Mouse (Mus musculus) left cerebral cortex, postnatal 10 days (tissue): ENCODE measurements around the gene Irf2. TPM values are rescaled to one million over a fixed set of nuclear protein-coding genes. Genes with fewer than 3 reads are reported as not detected.

Source experiments
- DNase-seq, 2 experiments: peaks; one replicate each; pipeline ENCODE4 v3.0.0; 2021 to 2022; ENCODE audit warnings: low spot score in 2 of 2, mixed read lengths in 1 of 2; ENCODE audit errors: extremely low spot score in 1 of 2
- intact Hi-C: fragments of 180-260 bp; cut with DNase I; formaldehyde crosslinking; loops from one replicate; pipeline ENCODE4 v1.15.1; 2025
- total RNA-seq, 2 experiments: library from RNA; stranded (reverse); gene quantifications; 2 replicates each; pipeline ENCODE4 v1.2.3; 2021

Gene Irf2
- total RNA-seq, 2 experiments from 2014 or later, result 30.3 to 36.5 TPM

DNA sequence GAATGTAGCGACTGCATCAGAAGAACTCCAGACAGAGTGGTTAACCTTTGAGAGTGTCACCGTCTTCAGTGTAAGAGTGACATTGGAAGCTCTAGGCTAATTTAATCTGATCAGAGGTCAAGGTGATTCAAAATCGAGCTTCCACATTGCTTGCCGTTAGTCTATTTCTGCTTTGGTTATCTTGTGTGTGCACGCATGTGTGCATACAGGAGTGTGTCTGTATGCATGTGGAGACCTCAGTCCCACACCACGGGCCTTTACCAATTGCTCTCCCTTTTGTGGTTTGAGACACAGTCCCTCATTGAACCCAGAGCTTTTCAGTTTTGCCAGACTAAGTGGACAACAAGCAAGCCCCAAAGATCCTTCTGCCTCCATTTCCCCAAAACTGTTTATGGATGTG, 46.4 kb downstream of the Irf2 start:
- intact Hi-C loops, result no loop called here

DNA sequence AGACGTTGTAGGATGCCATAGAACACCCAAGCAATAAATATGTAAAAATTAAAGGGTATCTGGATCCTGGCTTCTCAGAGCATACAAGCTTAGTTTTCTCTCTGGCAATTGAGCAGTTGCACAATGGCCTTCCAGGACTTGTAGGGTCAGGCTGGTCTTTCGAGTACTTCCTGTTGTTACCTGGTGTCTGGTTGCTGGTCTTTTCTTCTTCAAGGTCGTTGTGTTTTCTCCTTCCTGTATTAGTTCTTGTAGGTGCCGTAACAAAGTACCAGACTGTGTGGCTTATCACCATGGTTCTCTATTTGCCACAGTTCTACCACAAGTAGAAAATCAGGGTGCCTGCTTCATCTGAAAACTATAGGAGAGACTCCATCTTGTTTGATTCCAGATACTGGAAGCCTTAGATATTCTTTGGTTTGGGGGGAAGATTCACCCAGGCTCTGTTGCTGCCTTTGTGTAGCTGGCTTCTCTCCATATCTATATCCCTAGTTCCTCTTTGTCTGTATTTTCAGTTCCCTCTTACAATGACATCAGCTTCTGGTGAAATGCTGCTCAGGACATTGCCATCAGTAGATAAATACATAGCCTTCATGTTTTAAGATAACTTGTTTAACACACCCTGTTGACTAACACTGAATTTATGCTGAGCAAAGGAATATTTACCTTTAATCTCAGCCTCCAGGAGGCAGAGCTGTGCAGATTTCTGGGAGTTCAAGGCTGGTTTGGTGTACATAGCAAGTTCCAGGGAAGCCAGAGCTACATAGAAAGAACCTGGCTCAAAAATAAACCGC, 49.8 kb downstream of the Irf2 start:
- no peak for DNase-seq
- intact Hi-C loops, result no loop called here

More for the DNA sequence above, 46.4 kb downstream of the Irf2 start:
- DNase-seq, result no peak

DNA sequence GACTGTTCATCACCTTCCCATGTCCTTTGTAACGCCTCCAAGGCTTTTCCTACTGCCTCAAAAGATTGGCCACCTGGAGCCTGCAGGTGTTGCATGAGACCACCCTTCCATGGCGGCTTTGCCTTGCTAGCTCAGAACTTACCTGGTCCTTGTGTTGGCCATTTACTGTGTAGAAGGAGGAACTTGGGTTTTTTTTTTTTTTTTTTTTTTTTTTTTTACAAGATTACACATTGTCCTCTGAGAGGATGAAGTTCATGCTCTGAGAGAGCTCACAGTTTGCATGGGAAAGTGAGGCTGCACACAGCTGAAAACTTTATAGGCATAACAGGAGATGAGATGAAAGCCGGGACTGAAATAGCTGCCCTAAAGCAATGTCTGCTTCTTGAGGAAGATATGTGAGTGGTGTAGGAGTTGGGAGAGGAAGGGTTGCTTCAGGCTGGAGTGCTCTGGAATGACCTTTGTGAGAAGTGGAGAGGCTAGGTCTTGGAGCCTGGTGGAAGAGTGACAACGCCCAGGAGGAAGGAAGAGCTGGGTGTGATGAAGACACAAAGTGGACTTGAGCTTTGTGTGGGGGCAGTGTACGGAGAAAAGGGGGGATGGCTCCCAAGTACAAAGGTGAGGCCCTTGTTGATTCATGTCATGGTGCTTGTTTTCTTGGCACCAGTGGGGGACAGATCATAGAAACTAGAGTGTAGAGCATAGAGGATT, 52.3 kb downstream of the Irf2 start:
- intact Hi-C loops, result no loop called here
- DNase-seq, result no peak

DNA sequence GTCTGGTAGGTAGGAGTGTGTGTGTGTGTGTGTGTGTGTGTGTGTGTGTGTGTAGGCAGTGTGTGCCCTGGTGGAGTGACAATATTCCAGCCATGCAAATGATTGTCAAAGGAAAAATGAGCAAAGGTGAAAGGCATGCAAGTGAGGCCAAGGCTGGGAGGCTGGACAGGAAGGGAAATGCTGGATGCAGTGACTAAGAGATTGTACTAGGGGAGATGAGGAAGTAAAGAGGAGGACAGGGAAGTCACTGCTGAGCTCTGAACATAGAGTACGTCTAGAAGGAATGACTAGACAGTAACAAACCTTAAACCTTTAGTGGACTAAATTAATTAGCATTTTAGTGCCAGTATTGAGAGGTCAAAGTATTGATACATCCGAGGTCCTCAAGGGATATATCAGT, 53.1 kb downstream of the Irf2 start:
- intact Hi-C loops, result no loop called here
- DNase-seq, result no peak

DNA sequence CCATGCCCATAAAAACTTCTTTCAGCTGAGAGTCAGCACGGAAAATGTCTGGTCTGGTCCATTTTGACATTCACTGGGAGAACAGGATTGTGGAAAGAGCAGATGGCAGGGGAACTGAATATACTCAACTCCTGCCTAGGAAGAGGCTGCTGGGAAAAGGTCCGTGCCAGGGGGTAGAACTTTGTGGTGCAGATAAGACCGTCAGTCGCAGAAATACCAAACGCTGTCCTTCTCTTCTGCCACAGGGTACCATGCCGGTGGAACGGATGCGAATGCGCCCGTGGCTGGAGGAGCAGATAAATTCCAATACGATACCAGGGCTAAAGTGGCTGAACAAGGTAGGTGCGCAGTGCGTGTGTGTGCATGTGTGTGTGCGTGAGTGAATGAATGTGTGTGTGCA, 53.7 kb downstream of the Irf2 start:
- intact Hi-C loops, result no loop called here
- no peak for DNase-seq

DNA sequence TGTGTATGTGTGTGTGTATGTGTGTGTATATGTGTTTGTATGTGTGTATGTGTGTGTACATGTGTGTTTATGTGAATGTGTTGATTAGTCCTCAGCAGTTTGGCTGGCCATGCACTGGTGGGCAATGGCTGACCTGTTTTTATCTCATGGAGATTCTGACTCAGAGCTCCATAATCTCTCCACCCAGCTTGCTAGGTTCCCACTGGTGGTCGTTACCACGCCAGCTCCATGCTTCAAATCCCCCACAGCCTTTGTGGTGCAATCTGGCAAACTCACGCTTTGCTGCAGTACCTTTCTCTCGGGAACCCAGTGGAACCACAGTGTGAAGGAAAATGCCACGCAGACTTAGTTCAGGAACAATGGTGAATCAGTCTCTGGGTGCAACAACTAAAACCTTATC, 54.8 kb downstream of the Irf2 start:
- no peak for DNase-seq
- intact Hi-C loops, result no loop called here

DNA sequence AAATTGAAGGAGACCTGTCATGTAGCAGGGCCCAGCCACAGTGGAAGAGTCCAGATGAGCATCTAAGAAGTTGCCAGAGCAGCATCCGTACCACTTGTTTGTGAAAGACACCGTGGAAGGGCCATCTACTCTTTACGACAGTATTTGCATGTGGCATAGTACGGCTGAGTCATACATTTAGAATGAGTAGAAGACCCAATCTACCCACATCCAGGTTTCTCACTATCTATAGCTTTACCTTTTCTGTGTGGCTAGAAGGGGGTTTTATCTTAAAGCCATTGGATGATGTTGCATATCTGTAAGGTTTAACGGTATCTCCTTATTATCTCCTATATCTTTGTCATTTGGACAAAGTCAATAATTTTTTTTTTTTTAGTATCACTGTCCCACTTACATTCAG, 59.7 kb downstream of the Irf2 start:
- no peak for DNase-seq
- intact Hi-C loops, result no loop called here

DNA sequence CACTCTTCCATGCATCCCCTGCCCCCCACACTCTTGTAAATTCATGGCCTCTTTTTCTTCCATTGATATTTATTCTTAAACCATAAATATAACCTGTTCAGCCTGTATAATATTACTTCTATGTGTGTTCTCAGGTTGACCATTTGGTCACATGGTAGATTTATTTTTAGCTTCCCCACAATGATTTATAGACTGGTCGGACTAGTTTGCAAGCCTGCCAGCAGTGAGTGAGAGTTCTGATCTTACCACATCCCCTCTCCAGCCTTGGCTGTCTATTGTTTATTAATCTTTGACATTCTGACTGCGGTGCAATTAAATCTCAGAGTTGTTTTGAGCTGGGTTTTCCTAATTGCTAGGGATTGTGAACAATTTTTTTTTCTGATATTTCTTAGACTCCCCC, 60.2 kb downstream of the Irf2 start:
- intact Hi-C loops, result loop anchor here (5.0 kb wide), 1 partner anchor 57 kb away; no protein-coding TSS in a partner anchor

DNA sequence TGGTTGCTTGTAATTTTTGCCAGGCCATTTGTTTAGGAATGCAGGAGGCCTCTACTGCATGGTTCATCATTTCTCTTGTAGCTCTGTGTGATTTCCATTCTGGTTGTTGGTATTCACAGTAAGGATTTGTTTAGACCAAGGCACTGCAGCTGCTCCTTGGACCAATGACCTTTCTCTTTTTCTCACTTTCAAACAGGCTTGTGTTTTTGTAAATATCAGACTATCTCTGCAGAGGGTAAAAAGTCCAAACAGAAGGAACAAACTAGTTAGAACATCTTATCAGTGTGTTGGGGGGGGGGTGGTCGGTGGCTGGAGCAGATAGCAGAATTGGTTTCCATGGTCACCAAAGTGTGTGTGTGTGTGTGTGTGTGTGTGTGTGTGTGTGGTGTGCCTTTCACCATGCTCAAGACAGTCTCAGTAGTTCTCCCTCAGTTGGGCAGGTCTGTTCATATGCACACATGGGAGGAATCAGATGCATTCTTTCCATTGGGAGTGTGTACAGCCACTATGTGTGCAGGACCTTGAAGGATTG, 61.7 kb downstream of the Irf2 start:
- no peak for DNase-seq
- intact Hi-C loops, result loop anchor here (5.0 kb wide), 1 partner anchor 59 kb away; no protein-coding TSS in a partner anchor

More for the DNA sequence above, 60.2 kb downstream of the Irf2 start:
- DNase-seq, result no peak

DNA sequence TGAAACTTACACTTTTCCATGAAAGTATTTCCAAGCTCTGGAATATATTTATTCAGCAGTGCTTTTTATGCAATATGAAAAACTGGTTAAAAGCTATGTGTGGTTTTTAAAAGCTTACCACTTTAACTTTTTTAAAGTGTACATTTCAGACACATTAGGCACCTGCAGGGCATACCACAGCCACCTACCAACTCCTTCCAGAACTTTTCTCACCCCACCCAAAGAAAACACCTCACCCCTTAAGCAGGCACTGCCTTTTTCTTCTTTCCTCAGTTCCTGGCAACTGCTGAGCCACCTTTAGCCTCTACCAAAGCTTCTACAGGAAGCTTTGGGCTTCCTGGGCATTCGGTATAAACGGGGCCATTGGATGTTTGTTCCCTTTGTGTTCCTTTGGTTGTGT, 62.5 kb downstream of the Irf2 start:
- no peak for DNase-seq
- intact Hi-C loops, result loop anchor here (5.0 kb wide), 1 partner anchor 60 kb away; no protein-coding TSS in a partner anchor

DNA sequence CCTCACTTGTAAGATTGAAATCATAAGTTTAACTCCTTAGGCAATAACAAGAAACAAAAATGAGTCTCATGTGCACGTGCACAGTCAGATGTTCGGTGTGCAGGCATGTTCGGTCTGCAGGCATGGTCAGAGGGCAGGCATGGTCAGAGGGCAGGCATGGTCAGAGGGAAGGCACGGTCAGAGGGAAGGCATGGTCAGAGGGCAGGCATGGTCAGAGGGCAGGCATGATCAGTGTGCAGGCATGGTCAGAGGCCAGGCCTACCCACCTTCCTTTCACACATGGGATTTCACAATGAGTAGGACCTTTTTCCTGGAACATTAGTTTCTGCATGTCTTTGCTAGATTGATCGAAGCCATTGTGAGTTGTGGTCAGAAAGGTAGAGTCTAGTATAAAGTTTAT, 65.2 kb downstream of the Irf2 start:
- no peak for DNase-seq
- intact Hi-C loops, result loop anchor here (5.0 kb wide), 1 partner anchor 62 kb away; no protein-coding TSS in a partner anchor

DNA sequence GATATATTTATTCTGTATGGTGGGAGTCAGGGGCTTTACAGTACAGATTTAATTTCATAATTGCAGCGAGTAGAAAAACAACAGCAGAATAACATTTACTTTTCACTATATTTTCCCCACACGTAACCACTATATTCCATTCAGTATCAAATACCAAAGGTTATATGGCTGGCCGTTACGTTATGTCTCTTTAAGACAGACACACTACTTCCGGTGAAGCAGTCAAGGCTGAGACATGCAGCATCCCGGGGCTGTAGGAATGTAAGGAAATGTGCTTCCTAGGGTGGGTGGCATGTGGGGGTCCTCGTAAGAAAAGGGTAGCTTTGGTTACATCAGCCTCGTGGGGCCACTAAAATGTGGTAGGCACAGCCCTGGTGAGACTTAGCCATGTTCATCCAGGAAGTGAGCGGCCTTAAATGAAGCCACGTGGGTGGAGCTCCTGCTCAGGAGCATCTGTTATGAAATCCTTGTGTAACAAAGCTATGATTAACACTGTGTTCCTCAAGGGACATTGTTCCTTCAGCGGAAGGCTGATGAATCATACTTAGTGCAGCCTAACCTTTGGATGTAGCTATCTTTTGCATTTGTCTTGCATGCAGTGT, 71.6 kb downstream of the Irf2 start:
- intact Hi-C loops, result no loop called here

DNA sequence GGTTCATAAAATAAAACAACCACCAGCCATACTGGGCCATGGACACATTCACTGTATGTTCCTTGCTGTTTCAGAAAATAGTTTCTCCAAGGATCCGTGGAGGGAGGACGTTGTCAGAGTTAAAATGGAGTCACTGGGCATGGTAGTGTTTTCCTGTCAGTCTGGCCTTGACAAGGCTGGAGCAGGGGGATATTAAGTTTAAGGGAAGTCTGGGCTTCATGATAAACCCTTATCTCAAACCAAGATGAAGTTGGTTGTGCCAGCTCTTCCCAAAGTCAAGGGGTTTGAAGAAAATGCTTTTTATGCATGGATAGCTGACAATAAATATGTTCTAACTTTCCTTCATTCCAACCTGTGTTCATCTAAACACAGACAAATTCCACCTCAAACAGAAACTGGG, 72.4 kb downstream of the Irf2 start:
- no peak for DNase-seq
- intact Hi-C loops, result no loop called here

More for the DNA sequence above, 71.6 kb downstream of the Irf2 start:
- no peak for DNase-seq

DNA sequence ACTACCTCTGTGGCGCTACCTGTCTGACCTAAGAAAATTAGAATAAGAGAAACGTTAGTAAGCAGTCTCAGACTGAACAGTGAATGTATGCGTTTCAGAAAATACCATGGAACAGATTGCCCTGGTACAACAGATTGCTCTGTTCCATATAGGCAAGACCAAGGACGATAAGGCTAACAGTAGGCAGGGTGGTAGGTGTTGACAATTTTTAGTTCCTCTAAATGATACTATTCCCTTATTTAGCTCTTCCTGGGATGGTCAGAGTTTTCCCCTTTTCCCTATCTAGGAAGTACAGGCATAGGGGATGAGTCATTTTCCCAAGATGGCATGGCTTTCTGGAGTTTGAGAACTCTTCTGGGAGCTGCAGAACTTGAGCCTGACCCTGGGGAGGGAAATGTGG, 73.4 kb downstream of the Irf2 start:
- no peak for DNase-seq
- intact Hi-C loops, result no loop called here

DNA sequence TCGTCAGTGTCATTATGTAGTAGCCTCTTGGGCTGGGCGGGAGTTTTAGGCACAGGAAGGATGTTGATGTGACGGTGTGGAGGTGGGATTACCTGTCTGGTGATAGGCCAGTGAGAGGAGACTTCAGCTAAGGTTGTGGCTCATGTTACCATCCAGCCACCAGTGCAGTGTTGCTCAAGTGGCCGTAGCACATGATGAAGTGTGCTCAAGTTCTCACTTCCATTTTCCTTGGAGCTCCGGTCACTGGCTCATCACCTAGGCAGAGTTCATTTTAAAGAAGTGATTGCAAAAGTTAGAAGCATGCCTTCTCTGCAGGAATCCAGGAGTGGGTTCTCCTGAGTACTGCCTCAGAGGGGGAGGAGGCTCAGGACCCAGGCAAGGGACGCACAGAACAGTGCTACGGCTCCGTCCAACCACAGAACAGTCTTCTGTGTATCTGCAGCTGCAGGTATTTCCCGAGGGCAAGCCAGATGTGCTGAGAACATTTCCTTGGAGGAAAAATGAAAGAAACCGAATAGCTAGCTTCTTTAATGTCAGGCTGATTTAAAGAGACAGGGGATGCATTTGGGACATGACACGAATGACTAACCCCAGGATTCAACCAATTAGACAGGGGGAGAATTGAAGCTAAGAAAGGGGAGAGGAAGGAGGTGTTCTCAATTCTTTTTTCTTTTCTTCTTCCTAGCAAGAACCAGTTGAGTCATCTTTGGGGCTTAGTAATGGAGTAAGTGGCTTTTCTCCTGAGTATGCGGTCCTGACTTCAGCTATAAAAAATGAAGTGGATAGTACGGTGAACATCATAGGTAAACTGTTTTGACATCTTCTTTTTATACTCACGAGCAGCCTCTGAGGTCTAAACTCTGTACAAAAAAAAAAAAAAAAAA, 78.8 kb downstream of the Irf2 start:
- intact Hi-C loops, result no loop called here
- DNase-seq, result no peak

DNA sequence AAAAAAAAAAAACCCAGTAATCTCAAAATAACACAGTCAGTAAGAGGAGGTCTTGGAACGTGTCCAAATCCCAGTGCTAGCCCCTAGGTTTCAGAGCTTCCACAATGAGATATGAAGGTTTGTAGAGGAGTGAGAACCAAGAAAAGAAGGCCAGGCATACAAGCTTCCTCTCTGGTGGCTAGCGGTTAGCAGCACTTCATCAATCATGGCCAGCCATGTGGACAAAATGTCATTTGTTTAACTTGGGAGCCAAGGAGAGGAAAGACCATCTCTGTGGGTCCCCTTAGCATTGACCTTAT, 79.4 kb downstream of the Irf2 start:
- no peak for DNase-seq
- intact Hi-C loops, result no loop called here

DNA sequence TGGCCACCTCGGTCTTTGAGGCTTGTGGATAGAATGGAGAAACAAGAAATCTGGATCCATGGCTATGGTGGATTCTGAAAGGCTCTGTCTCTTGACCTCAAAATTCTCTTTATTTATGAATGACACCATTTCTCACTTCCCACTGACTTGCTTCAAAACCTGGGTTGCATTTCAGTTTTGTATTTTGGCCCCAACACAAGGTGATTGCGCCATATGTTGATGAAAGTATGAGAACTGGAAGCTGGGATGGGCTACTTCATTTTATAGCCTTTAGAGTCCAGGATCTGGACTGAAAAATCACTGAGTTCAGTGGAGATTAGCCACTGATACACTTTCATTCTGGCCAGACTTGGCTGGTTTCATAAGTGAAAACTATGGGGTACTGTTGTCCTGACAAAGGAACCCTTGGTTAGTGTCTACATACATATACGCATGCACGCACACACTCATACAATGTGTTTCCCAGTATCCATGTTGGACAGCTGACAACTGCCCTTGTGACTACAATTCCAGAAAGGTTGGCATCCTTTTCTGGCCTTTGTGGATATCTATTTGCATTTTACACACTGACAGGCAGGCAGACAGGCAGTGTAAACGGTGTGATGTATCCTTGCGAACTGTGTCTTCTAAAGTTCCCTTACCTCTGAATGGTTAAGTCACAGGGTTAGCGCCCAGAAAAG, 89.3 kb downstream of the Irf2 start:
- no peak for DNase-seq
- intact Hi-C loops, result no loop called here

DNA sequence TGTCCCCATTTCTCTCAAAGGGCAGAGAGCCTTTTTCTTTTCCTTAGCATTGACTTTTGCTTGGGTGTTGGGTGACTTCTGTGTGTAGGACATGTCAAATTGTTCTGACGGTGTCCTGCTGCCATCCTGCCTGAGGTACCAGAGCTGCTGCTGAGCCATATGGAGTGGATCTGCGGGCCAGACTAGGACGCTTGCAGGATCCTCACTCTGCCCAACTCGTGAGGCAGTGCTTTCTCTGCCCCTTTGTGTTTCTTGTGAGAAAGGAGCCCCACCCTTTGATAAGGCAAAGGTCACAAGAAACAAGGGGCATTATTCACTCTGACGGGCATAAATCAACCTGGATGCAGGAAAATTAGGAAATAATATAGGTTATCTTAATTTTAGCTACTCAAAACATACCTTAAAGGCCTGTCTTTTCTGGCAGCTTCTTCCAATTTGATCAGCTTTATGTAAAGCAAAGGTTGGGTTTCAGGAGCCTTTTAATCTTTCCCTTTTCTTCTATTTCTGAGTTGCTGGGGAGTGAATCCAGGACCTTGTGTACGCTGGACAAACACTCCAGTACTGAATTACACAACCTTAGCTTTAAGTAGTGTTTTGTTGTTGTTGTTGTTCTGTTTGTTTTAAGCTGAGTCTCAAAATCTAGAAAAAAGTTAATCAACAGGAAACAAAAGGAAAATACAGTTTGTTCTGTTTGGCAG, 90.0 kb downstream of the Irf2 start:
- no peak for DNase-seq
- intact Hi-C loops, result no loop called here
